Mouse (Mus musculus) bone marrow, adult 2 months (tissue): ENCODE measurements at regions not wholly inside any gene's neighbourhood (a gene's known extent, or its start where the extent isn't known, plus 50 kb on each side); places are given as distances from the start of the nearest gene placed in this dataset.

Experiments used
- H3K27ac ChIP-seq: fragments of 200-500 bp; 2 replicates; pipeline ENCODE4 v1.5.1; 2012; ENCODE audit warnings: low read depth, mild to moderate bottlenecking, control low read depth, inconsistent platforms, low read length; ENCODE audit not compliant: control insufficient read depth, poor library complexity, insufficient read depth
- H3K4me1 ChIP-seq: fragments of 200-500 bp; 2 replicates; pipeline ENCODE4 v1.6.1; 2011; ENCODE audit warnings: low read length; ENCODE audit not compliant: control insufficient read depth, insufficient read depth
- H3K4me3 ChIP-seq: fragments of 200-500 bp; replicated peaks from 2 replicates; pipeline ENCODE3; 2011; ENCODE audit warnings: mild to moderate bottlenecking, low read depth, low read length, control low read depth; ENCODE audit not compliant: control insufficient read depth
- CTCF ChIP-seq: fragments of 200-500 bp; IDR thresholded peaks from 2 replicates; pipeline ENCODE4 v1.5.1; 2011; ENCODE audit warnings: low read length, control low read depth; ENCODE audit not compliant: control insufficient read depth, insufficient read depth
- POLR2A ChIP-seq: fragments of 200-500 bp; IDR thresholded peaks from 2 replicates; pipeline ENCODE4 v1.6.1; 2011; ENCODE audit warnings: low read depth, mild to moderate bottlenecking, control low read depth, low read length, borderline replicate concordance; ENCODE audit not compliant: control insufficient read depth
- WGBS: fragments of 180-500 bp; shearing (Covaris S2); methylation state at CpG from one replicate; pipeline ENCODE4 v1.1.7; 2018; 5-methylcytosine and 5-hydroxymethylcytosine counted together

GRCm38 (mm10) chr10:68356973-68357372 is 78.4 kb upstream of the Arid5b start:
- WGBS: 66% methylated on average over 6 of the region's 6 CpGs
- Histone ChIP-seq H3K4me1 (no peaks in the 10 kb centered on the region), H3K27ac (no peak overlapping the region), H3K4me3 (no peak overlapping the region)
- TF ChIP-seq POLR2A: no peak
- TF ChIP-seq CTCF: no peak

GRCm38 (mm10) chr10:68356521-68356920 is 78.0 kb upstream of the Arid5b start:
- no peaks in the 10 kb centered on the region for H3K4me1 ChIP-seq
- H3K27ac ChIP-seq: no peak overlapping the region
- no peak overlapping the region for H3K4me3 ChIP-seq
- 80% methylated on average over 5 of the region's 5 CpGs for WGBS
- TF ChIP-seq CTCF: no peak
- no peak for TF ChIP-seq POLR2A

DNA sequence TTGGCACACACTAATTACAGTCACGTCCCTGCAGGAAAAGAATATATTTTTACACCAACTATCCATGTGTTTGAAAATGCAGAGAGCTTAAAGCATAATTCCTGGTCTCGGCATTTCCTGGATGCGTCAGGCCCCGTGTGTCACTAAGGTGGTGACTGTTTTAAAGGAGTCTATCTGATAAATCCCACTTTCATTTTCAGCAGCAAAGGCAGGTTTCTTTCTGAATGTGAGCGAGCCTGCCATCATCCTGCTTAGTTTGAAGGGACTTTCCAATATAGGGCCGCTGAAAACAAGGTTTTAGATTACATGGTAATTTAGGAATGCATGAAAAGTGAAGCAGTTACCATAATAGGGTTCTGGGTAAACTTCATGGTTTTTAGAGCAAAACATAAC is 77.5 kb upstream of the Arid5b start:
- H3K4me1 ChIP-seq: no peaks in the 10 kb centered on the region
- TF ChIP-seq CTCF (no peak), POLR2A (no peak)
- no peak overlapping the region for H3K27ac ChIP-seq
- WGBS: 60% methylated on average over 6 of the region's 6 CpGs
- H3K4me3 ChIP-seq: no peak overlapping the region

- WGBS: 67% methylated on average over 6 of the region's 6 CpGs
- TF ChIP-seq POLR2A (no peak), CTCF (no peak)
- Histone ChIP-seq H3K4me3 (no peak overlapping the region), H3K27ac (no peak overlapping the region), H3K4me1 (no peaks in the 10 kb centered on the region)
Observed at GRCm38 (mm10) chr10:68355471-68356092, 77.0 kb upstream of the Arid5b start.

GRCm38 (mm10) chr10:68354335-68355231 is 76.0 kb upstream of the Arid5b start:
- Histone ChIP-seq H3K4me3 (no peak overlapping the region), H3K4me1 (no peaks in the 10 kb centered on the region), H3K27ac (no peak overlapping the region)
- WGBS: 50% methylated on average over 7 of the region's 8 CpGs
- TF ChIP-seq CTCF: no peak
- no peak for TF ChIP-seq POLR2A

DNA sequence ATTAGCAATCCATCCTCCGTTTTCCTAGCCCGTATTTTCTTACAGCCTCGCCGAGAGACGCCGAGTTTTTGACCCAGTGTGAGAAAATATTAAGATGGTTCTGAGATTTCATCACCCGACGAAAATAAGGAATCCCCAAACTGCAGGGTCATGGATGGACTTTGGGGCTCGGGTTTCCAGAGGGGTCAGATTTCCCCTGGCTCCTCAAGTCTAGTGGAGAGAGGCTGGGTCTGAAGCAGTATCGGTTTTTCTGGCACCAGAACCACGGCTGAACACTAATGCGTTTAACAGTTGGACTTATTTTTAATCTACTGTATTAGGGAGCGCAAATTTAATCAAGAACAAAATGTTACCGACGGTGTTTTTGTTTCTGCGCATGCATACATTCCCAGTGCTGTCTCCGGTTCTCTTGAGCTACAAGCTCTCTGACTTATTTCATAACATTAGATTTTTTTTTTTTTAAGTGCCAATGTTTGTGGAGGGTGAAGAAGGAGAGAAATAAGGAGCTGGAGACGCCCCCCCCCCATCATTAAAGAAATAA is 75.2 kb upstream of the Arid5b start:
- Histone ChIP-seq H3K4me3 (no peak overlapping the region), H3K27ac (no peak overlapping the region)
- 89% methylated on average over 18 of the region's 18 CpGs for WGBS

DNA sequence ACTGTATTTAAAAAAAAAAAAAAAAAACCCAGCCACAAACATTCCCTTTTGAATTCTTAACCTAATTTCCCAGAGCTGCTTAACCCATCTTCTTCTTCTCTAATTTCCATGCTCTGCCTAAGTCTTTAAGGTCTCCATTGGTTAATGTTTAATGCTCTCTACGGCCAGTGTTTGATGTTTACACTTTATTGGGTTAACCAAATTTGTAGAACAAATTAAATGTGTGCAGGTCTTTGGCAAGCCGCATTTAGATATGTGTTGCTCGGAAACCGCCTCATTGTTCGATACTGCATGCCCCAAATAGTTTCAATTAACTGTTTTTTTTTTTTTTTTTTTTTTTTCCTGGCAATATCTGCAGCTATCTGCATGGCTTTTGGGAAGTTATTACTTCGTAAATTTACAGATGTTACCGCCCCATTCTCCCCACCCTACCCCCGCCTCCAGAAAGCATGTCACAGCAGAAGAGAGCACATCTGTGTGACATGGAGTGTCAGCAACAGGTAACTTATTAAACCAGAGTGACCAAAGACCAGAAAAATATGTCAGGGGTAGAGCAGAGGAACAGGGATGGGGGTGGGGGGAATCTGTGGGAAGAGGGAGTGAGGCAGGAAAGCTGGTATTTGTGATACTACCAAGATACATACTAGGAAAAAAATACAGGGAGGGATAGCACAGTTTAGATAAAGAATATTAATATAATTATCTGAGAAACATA is 73.5 kb upstream of the Arid5b start:
- Histone ChIP-seq H3K4me3 (no peak overlapping the region), H3K4me1 (no peaks in the 10 kb centered on the region), H3K27ac (no peak overlapping the region)
- 89% methylated on average over 8 of the region's 8 CpGs for WGBS
- TF ChIP-seq POLR2A: no peak
- no peak for TF ChIP-seq CTCF

More for the DNA sequence above, 75.2 kb upstream of the Arid5b start:
- H3K4me1 ChIP-seq: no peaks in the 10 kb centered on the region
- TF ChIP-seq POLR2A (no peak), CTCF (no peak)

DNA sequence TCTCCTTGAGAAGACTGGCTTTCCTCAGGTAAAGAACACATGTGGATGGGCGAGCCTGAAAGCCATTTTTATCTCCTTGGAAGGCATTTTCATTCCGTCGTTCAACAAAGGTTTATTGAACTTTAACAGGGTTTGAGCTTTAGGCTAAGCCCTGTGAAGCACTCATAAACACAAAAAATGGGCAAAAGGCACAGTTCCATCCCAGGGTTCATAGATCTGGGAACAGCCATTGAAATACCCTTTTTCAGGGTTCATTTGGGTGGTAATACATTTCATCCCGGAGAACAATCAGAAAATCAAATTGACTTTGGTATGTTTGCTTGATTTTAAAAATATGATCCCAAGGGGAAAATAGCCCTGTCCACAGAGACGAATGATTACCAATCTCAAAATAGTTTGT is 72.9 kb upstream of the Arid5b start:
- Histone ChIP-seq H3K27ac (no peak overlapping the region), H3K4me3 (no peak overlapping the region), H3K4me1 (no peaks in the 10 kb centered on the region)
- TF ChIP-seq CTCF: no peak
- TF ChIP-seq POLR2A: no peak
- WGBS: 79% methylated on average over 5 of the region's 5 CpGs
